In the genomic region with DNA sequence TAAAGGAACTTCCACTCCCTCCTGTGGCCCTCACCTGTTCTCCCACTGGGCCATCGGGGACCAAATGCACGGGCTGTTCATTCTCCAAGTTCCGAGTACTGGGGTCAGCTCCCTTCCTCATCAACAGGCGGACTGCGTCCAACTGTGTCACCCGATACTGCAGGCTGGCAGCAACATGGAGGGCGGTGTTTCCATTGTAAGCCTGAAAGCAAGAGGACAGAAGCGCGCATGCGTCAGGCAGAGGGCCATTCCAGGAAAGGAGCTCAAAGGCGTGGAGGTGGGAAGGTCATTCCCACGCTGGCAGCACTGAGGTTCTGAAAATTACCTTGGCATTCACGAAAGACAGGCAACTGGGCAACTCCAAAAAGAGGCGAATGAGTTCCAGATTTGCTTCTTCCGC, we compare ENCODE assay signal across 23 mouse cellular contexts. TPM values are rescaled to one million over a fixed set of nuclear protein-coding genes. Genes with fewer than 3 reads are reported as not detected.
DNase-seq lines count a peak whose midpoint lies in the region; ATAC-seq and TF ChIP-seq lines count a peak whose summit lies in the region.
"Had no signal": no experiment of that assay in that cellular context is flagged by ENCODE, and none has a peak within 500 bp of the region (broad histone marks: within the 10 kb centered on the region; RNA-seq: fewer than 3 reads in every experiment).

No protein-coding gene starts in this region.

- H3K27me3 ChIP-seq in intestine, embryonic 14.5 days (replicated peaks; ENCODE audit: control insufficient read depth, insufficient read depth, low read length) = no peaks in the 10 kb centered on the region
- no peaks in the 10 kb centered on the region for H3K27me3 ChIP-seq in intestine, embryonic 15.5 days (replicated peaks)
- no peaks in the 10 kb centered on the region for H3K27me3 ChIP-seq in stomach, postnatal 0 days (ENCODE audit: control insufficient read depth, insufficient read depth, low read length)
- H3K27me3 ChIP-seq: embryonic facial prominence, embryonic 13.5 days; midbrain, embryonic 15.5 days; neural tube, embryonic 15.5 days; stomach, embryonic 15.5 days had no signal

- no peak overlapping the region for H3K4me2 ChIP-seq in intestine, embryonic 14.5 days (ENCODE audit: low read length)
- H3K4me2 ChIP-seq in intestine, embryonic 15.5 days (replicated peaks) = no peak overlapping the region
- no peak overlapping the region for H3K4me2 ChIP-seq in stomach, postnatal 0 days (replicated peaks; ENCODE audit: low read depth)
- H3K4me2 ChIP-seq: embryonic facial prominence, embryonic 13.5 days; midbrain, embryonic 15.5 days; neural tube, embryonic 15.5 days; stomach, embryonic 15.5 days had no signal

- 83% methylated on average over 15 of the region's 15 CpGs for WGBS in intestine, embryonic 14.5 days
- WGBS in intestine, embryonic 15.5 days = 90% methylated on average over 15 of the region's 15 CpGs
- WGBS in stomach, postnatal 0 days = 85% methylated on average over 15 of the region's 15 CpGs

- H3K4me3 ChIP-seq in intestine, embryonic 14.5 days (ENCODE audit: low read depth, low read length) = no peak overlapping the region
- no peak overlapping the region for H3K4me3 ChIP-seq in intestine, embryonic 15.5 days (replicated peaks)
- H3K4me3 ChIP-seq in stomach, postnatal 0 days (ENCODE audit: low read depth, low read length) = no peak overlapping the region
- H3K4me3 ChIP-seq: embryonic facial prominence, embryonic 13.5 days; heart, embryonic 10.5 days; hindbrain, embryonic 10.5 days; layer of hippocampus, adult 2 months; midbrain, embryonic 15.5 days; neural tube, embryonic 15.5 days; stomach, embryonic 15.5 days had no signal

- no peak for ATAC-seq in intestine, embryonic 14.5 days (replicated peaks; ENCODE audit: low FRiP score, low TSS enrichment, low read depth)
- ATAC-seq in intestine, embryonic 15.5 days = no peak
- ATAC-seq in stomach, postnatal 0 days (ENCODE audit: low FRiP score, low TSS enrichment) = no peak
- ATAC-seq: CD4-positive, CD25-positive, alpha-beta regulatory T cell, adult 4 months; midbrain, embryonic 15.5 days had no signal

- TF ChIP-seq CTCF in stomach, postnatal 0 days (IDR thresholded peaks at IDR 0.05; ENCODE audit: low read depth) = no peak

- H3K9ac ChIP-seq in intestine, embryonic 14.5 days (ENCODE audit: low read length) = no peak overlapping the region
- no peak overlapping the region for H3K9ac ChIP-seq in intestine, embryonic 15.5 days
- no peak overlapping the region for H3K9ac ChIP-seq in stomach, postnatal 0 days (ENCODE audit: low read length)
- H3K9ac ChIP-seq: embryonic facial prominence, embryonic 13.5 days; midbrain, embryonic 15.5 days; neural tube, embryonic 15.5 days; stomach, embryonic 15.5 days had no signal

- H3K9me3 ChIP-seq in intestine, embryonic 14.5 days (ENCODE audit: control insufficient read depth, low read length) = no peaks in the 10 kb centered on the region
- H3K9me3 ChIP-seq in intestine, embryonic 15.5 days = no peaks in the 10 kb centered on the region
- no peaks in the 10 kb centered on the region for H3K9me3 ChIP-seq in stomach, postnatal 0 days (ENCODE audit: control insufficient read depth, low read length)
- H3K9me3 ChIP-seq: embryonic facial prominence, embryonic 13.5 days; heart, embryonic 10.5 days; hindbrain, embryonic 10.5 days; midbrain, embryonic 15.5 days; neural tube, embryonic 15.5 days; stomach, embryonic 15.5 days had no signal

- H3K36me3 ChIP-seq in intestine, embryonic 14.5 days (ENCODE audit: control insufficient read depth, insufficient read depth, low read length) = peaks cover 81% of the 10 kb centered on the region
- peaks cover 33% of the 10 kb centered on the region for H3K36me3 ChIP-seq in intestine, embryonic 15.5 days
- peaks cover 42% of the 10 kb centered on the region for H3K36me3 ChIP-seq in stomach, postnatal 0 days (ENCODE audit: control insufficient read depth, insufficient read depth, low read length)

- H3K27ac ChIP-seq in intestine, embryonic 14.5 days (ENCODE audit: low read depth) = no peak overlapping the region
- H3K27ac ChIP-seq in intestine, embryonic 15.5 days = no peak overlapping the region
- H3K27ac ChIP-seq in stomach, postnatal 0 days (replicated peaks) = no peak overlapping the region
- H3K27ac ChIP-seq: embryonic facial prominence, embryonic 13.5 days; heart, embryonic 10.5 days; hindbrain, embryonic 10.5 days; layer of hippocampus, adult 2 months; midbrain, embryonic 15.5 days; neural tube, embryonic 15.5 days; stomach, embryonic 15.5 days had no signal

- TF ChIP-seq EP300 in stomach, postnatal 0 days (optimal IDR thresholded peaks at IDR 0.05) = no peak

- peaks cover 3% of the 10 kb centered on the region for H3K4me1 ChIP-seq in intestine, embryonic 14.5 days (replicated peaks; ENCODE audit: control insufficient read depth, insufficient read depth, low read length)
- H3K4me1 ChIP-seq in intestine, embryonic 15.5 days (replicated peaks) = no peaks in the 10 kb centered on the region
- H3K4me1 ChIP-seq in stomach, postnatal 0 days (replicated peaks; ENCODE audit: control insufficient read depth, insufficient read depth) = no peaks in the 10 kb centered on the region
- H3K4me1 ChIP-seq: heart, embryonic 10.5 days; hindbrain, embryonic 10.5 days; midbrain, embryonic 15.5 days had no signal

- DNase-seq in adrenal gland, postnatal 10 days = peak; percentile 29
- DNase-seq in adrenal gland, adult 8-10 months = no peak
- peak; percentile 40 for DNase-seq in intestine, embryonic 14.5 days (ENCODE audit: low spot score)
- peak; percentile 88 for DNase-seq in ZHBTc4 (ENCODE audit: low read depth, low spot score)
- peak; percentile 23 for DNase-seq in stomach, postnatal 0 days (ENCODE audit: low spot score)
- DNase-seq in right cerebral cortex, adult 2 months (ENCODE audit: low spot score in 2 of 2) = no peak
- DNase-seq: cerebellum, adult 9-11 months; kidney, adult 2 months; kidney, postnatal 10 days; layer of hippocampus, postnatal 36 days; liver; lung, adult 18-20 months; lung, postnatal 14 days; right cerebral cortex, postnatal 14 days had no signal

RNA-seq across cellular contexts. Expression of gene Nfkbiz, which starts 24.8 kb away (rescaled TPM):
- total RNA-seq in adrenal gland, postnatal 10 days (2021) = 1 to 10 TPM; 8.0 to 8.9 TPM
- total RNA-seq in adrenal gland, adult 8-10 months (2022) = 1 to 10 TPM; 3.4 to 8.0 (median 5.0) TPM
- 8.9 and 10.8 TPM in 2 replicates for polyA plus RNA-seq in intestine, embryonic 14.5 days (2014; fragmentation: Nextera tagmentation; extraction: Ambion mirVana)
- polyA plus RNA-seq in intestine, embryonic 15.5 days (2015; fragmentation: Nextera tagmentation; extraction: Ambion mirVana) = 8.7 and 8.8 TPM in 2 replicates
- 9.0 and 9.1 TPM in 2 replicates for polyA plus RNA-seq in stomach, postnatal 0 days (2015; fragmentation: Nextera tagmentation; extraction: Ambion mirVana)

Comparison
In these comparisons a context has a peak if more than half of its experiments do, and no peak if none do; other contexts are left out.
1. DNase-seq: peak in adrenal gland, postnatal 10 days (single experiment), intestine, embryonic 14.5 days (single experiment), ZHBTc4 (single experiment) and stomach, postnatal 0 days (single experiment); none in adrenal gland, adult 8-10 months (single experiment) and right cerebral cortex, adult 2 months (0 of 2).